ENCODE assay signal across 9 mouse cellular contexts in the genomic region with DNA sequence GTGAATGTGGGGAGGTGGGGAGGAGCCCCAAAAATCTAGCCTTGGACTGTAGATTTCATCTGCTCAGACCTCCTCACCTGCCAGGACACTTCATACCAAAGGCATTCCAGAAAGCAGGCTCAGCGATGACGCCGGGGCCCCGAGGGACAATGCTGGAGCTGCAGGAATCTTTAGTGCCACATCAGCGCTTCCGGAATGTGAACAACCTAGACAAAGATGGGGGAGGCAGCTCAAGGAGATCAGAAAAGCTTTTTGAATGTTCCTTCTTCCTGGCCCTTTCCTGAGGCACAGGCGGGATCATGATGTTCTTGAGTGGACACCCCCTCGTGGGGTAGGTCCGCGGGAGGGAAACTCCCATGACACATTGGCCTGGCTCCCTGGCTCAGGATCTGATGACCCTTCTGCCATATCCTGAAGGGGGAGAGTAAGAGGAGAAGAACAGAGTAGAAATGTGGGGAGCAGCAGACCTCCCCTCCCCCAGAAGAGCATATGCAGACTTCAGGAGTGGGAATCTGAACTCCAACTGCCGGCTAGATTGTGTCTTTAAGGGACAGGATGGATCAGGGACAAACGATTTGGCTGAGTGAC. TPM values are rescaled to one million over a fixed set of nuclear protein-coding genes. Genes with fewer than 3 reads are reported as not detected.
DNase-seq lines count a peak whose midpoint lies in the region; ATAC-seq and TF ChIP-seq lines count a peak whose summit lies in the region.
"Had no signal": no experiment of that assay in that cellular context is flagged by ENCODE, and none has a peak within 500 bp of the region (broad histone marks: within the 10 kb centered on the region; RNA-seq: fewer than 3 reads in every experiment).

No protein-coding gene starts in this region.

- H3K4me3 ChIP-seq in heart, embryonic 12.5 days = no peak overlapping the region
- no peak overlapping the region for H3K4me3 ChIP-seq in kidney, embryonic 16.5 days (ENCODE audit: low read length)
- H3K4me3 ChIP-seq in midbrain, postnatal 0 days (ENCODE audit: low read depth, low read length) = no peak overlapping the region
- H3K4me3 ChIP-seq: limb, embryonic 13.5 days had no signal

- 0 out of 2 replicates have a peak, but pooled peaks cover 5% of the 10 kb centered on the region for H3K36me3 ChIP-seq in heart, embryonic 12.5 days
- no peaks in the 10 kb centered on the region; the same call in 1 of the 2 replicates for H3K36me3 ChIP-seq in kidney, embryonic 16.5 days (ENCODE audit: insufficient read depth, low read length)
- peaks cover 9% of the 10 kb centered on the region for H3K36me3 ChIP-seq in midbrain, postnatal 0 days (ENCODE audit: insufficient read depth, low read length)
- H3K36me3 ChIP-seq: limb, embryonic 13.5 days had no signal

- WGBS in heart, embryonic 12.5 days = 37% methylated on average over 12 of the region's 12 CpGs
- 23% methylated on average over 12 of the region's 12 CpGs for WGBS in kidney, embryonic 16.5 days
- 31% methylated on average over 12 of the region's 12 CpGs for WGBS in midbrain, postnatal 0 days

- DNase-seq in heart, adult 18-20 months = peak; percentile 69 to 83
- DNase-seq in gastrocnemius, postnatal 25 days = peak; percentile 53
- DNase-seq in midbrain, postnatal 0 days (ENCODE audit: low spot score) = peak; percentile 37
- DNase-seq in left cerebral cortex, adult 9 months (ENCODE audit: low spot score in 2 of 2) = no peak
- DNase-seq in ovary, postnatal 14 days (ENCODE audit: low spot score) = no peak
- DNase-seq in ovary, postnatal 10 days (ENCODE audit: low spot score) = no peak

- H3K4me2 ChIP-seq in heart, embryonic 12.5 days = no peak overlapping the region
- H3K4me2 ChIP-seq in kidney, embryonic 16.5 days (replicated peaks; ENCODE audit: low read depth, low read length) = no peak overlapping the region
- H3K4me2 ChIP-seq in midbrain, postnatal 0 days (ENCODE audit: low read depth, low read length, poor library complexity, severe bottlenecking) = no peak overlapping the region
- H3K4me2 ChIP-seq: limb, embryonic 13.5 days had no signal

- no peak overlapping the region for H3K27ac ChIP-seq in heart, embryonic 12.5 days (ENCODE audit: poor library complexity, severe bottlenecking)
- peak overlapping the region; percentile 89 for H3K27ac ChIP-seq in kidney, embryonic 16.5 days (ENCODE audit: low read length)
- H3K27ac ChIP-seq in midbrain, postnatal 0 days (ENCODE audit: low read depth, low read length) = no peak overlapping the region
- H3K27ac ChIP-seq: limb, embryonic 13.5 days had no signal

- no peak for ATAC-seq in heart, embryonic 12.5 days (ENCODE audit: insufficient number of reproducible peaks, low FRiP score)
- peak; percentile 12; the same call in 1 of the 2 replicates for ATAC-seq in kidney, embryonic 16.5 days (ENCODE audit: low FRiP score, low TSS enrichment)
- no peak for ATAC-seq in midbrain, postnatal 0 days (ENCODE audit: low FRiP score)

- no peaks in the 10 kb centered on the region for H3K27me3 ChIP-seq in heart, embryonic 12.5 days (replicated peaks)
- no peaks in the 10 kb centered on the region for H3K27me3 ChIP-seq in kidney, embryonic 16.5 days (ENCODE audit: insufficient read depth, low read length)
- no peaks in the 10 kb centered on the region for H3K27me3 ChIP-seq in midbrain, postnatal 0 days (ENCODE audit: insufficient read depth, low read length)
- H3K27me3 ChIP-seq: limb, embryonic 13.5 days had no signal

- H3K9me3 ChIP-seq in heart, embryonic 12.5 days (replicated peaks) = no peaks in the 10 kb centered on the region
- no peaks in the 10 kb centered on the region for H3K9me3 ChIP-seq in kidney, embryonic 16.5 days (ENCODE audit: low read length)
- H3K9me3 ChIP-seq in midbrain, postnatal 0 days (ENCODE audit: low read length) = no peaks in the 10 kb centered on the region
- H3K9me3 ChIP-seq: limb, embryonic 13.5 days had no signal

- H3K9ac ChIP-seq in heart, embryonic 12.5 days = no peak overlapping the region
- no peak overlapping the region; the same call in 1 of the 2 replicates for H3K9ac ChIP-seq in kidney, embryonic 16.5 days (replicated peaks; ENCODE audit: low read length)
- H3K9ac ChIP-seq in midbrain, postnatal 0 days (replicated peaks; ENCODE audit: low read length, poor library complexity, severe bottlenecking) = no peak overlapping the region
- H3K9ac ChIP-seq: limb, embryonic 13.5 days had no signal

- peaks cover 55% of the 10 kb centered on the region for H3K4me1 ChIP-seq in heart, embryonic 12.5 days (replicated peaks)
- peaks cover 56% of the 10 kb centered on the region for H3K4me1 ChIP-seq in kidney, embryonic 16.5 days (ENCODE audit: insufficient read depth, low read length)
- peaks cover 5% of the 10 kb centered on the region; the same call in 1 of the 2 replicates for H3K4me1 ChIP-seq in midbrain, postnatal 0 days (ENCODE audit: insufficient read depth, low read length)

- no peak for TF ChIP-seq CTCF in midbrain, postnatal 0 days (IDR thresholded peaks at IDR 0.05)

RNA-seq across cellular contexts. Expression of gene Nuak2, which starts 19.5 kb away (rescaled TPM):
- 1 to 10 TPM; 4.2 to 4.4 TPM for total RNA-seq in heart, adult 18-20 months (2021)
- 2.6 and 3.1 TPM in 2 replicates for polyA plus RNA-seq in heart, embryonic 12.5 days (2016; fragmentation: Nextera tagmentation; extraction: Ambion mirVana)
- total RNA-seq in gastrocnemius, postnatal 25 days (2021) = 1 to 10 TPM in 1 of 2 experiments, under 1 TPM in 1; 0.79 to 1.3 TPM
- 4.3 and 5.5 TPM in 2 replicates for polyA plus RNA-seq in kidney, embryonic 16.5 days (2015; fragmentation: Nextera tagmentation; extraction: Ambion mirVana)
- 7.0 and 7.1 TPM in 2 replicates for total RNA-seq in midbrain, postnatal 0 days (2014; rRNA removed)
- polyA plus RNA-seq in midbrain, postnatal 0 days (2015; fragmentation: Nextera tagmentation; extraction: Ambion mirVana) = 9.9 TPM in 2 replicates

RNA-seq across cellular contexts. Expression of gene Klhdc8a, which starts 37.0 kb away (rescaled TPM):
- 10 to 100 TPM; 16.7 to 25.6 TPM for total RNA-seq in heart, adult 18-20 months (2021)
- 0.55 and 0.81 TPM in 2 replicates for polyA plus RNA-seq in heart, embryonic 12.5 days (2016; fragmentation: Nextera tagmentation; extraction: Ambion mirVana)
- total RNA-seq in gastrocnemius, postnatal 25 days (2021) = under 1 TPM; 0.16 to 0.26 TPM
- 1.8 and 2.1 TPM in 2 replicates for polyA plus RNA-seq in kidney, embryonic 16.5 days (2015; fragmentation: Nextera tagmentation; extraction: Ambion mirVana)
- 29.5 and 31.1 TPM in 2 replicates for total RNA-seq in midbrain, postnatal 0 days (2014; rRNA removed)
- polyA plus RNA-seq in midbrain, postnatal 0 days (2015; fragmentation: Nextera tagmentation; extraction: Ambion mirVana) = 12.4 and 14.8 TPM in 2 replicates

RNA-seq across cellular contexts. Expression of gene Tmcc2, which starts 55.6 kb away (rescaled TPM):
- total RNA-seq in heart, adult 18-20 months (2021) = 10 to 100 TPM; 25.0 to 26.0 TPM
- polyA plus RNA-seq in heart, embryonic 12.5 days (2016; fragmentation: Nextera tagmentation; extraction: Ambion mirVana) = 51.1 and 52.9 TPM in 2 replicates
- total RNA-seq in gastrocnemius, postnatal 25 days (2021) = 10 to 100 TPM; 23.3 to 25.1 TPM
- 8.3 and 8.6 TPM in 2 replicates for polyA plus RNA-seq in kidney, embryonic 16.5 days (2015; fragmentation: Nextera tagmentation; extraction: Ambion mirVana)
- 115 and 152 TPM in 2 replicates for total RNA-seq in midbrain, postnatal 0 days (2014; rRNA removed)
- 35.4 and 36.3 TPM in 2 replicates for polyA plus RNA-seq in midbrain, postnatal 0 days (2015; fragmentation: Nextera tagmentation; extraction: Ambion mirVana)

Comparison
In these comparisons a context has a peak if more than half of its experiments do, and no peak if none do; other contexts are left out.
1. DNase-seq: peak in heart, adult 18-20 months (2 of 2), gastrocnemius, postnatal 25 days (single experiment) and midbrain, postnatal 0 days (single experiment); none in left cerebral cortex, adult 9 months (0 of 2), ovary, postnatal 14 days (single experiment) and ovary, postnatal 10 days (single experiment).
2. RNA of gene Klhdc8a, which starts 37.0 kb away (total RNA-seq): 29.5 to 31.1 TPM in midbrain, postnatal 0 days and 16.7 to 25.6 TPM in heart, adult 18-20 months; 0.16 to 0.26 TPM in gastrocnemius, postnatal 25 days; every median in the first group is over 10 times any median in the second.